Mouse (Mus musculus) limb, embryonic 15.5 days (tissue): Measurements from ENCODE around the gene 5730522E02Rik. TPM values are rescaled to one million over a fixed set of nuclear protein-coding genes. Genes with fewer than 3 reads are reported as not detected.

Source experiments
- ATAC-seq: fragments of 200-750 bp; cut with Nextera tagmentation; 2 replicates; pipeline ENCODE4 v1.8.0; 2017; ENCODE audit warnings: low read depth, moderate TSS enrichment; ENCODE audit not compliant: insufficient number of reproducible peaks, low FRiP score, low TSS enrichment
- H3K27ac ChIP-seq: fragments of 300-500 bp; sonication (generic); 2 replicates; pipeline ENCODE4 v1.5.1; 2015; ENCODE audit warnings: moderate library complexity, mild to moderate bottlenecking, inconsistent platforms
- H3K27me3 ChIP-seq: fragments of 300-500 bp; sonication (generic); 2 replicates; pipeline ENCODE4 v1.6.1; 2015; ENCODE audit warnings: inconsistent platforms
- H3K36me3 ChIP-seq: fragments of 300-500 bp; sonication (generic); 2 replicates; pipeline ENCODE4 v1.6.1; 2015; ENCODE audit warnings: inconsistent platforms
- H3K4me1 ChIP-seq: fragments of 300-500 bp; sonication (generic); 2 replicates; pipeline ENCODE4 v1.6.1; 2015; ENCODE audit warnings: inconsistent platforms
- H3K4me2 ChIP-seq: fragments of 300-500 bp; sonication (generic); 2 replicates; pipeline ENCODE4 v1.6.1; 2015; ENCODE audit warnings: mild to moderate bottlenecking, inconsistent platforms
- H3K4me3 ChIP-seq: fragments of 300-500 bp; sonication (generic); 2 replicates; pipeline ENCODE4 v1.5.1; 2015; ENCODE audit warnings: mild to moderate bottlenecking, inconsistent platforms
- H3K9ac ChIP-seq: fragments of 300-500 bp; sonication (generic); 2 replicates; pipeline ENCODE4 v1.6.1; 2015; ENCODE audit warnings: inconsistent platforms
- H3K9me3 ChIP-seq: fragments of 300-500 bp; sonication (generic); 2 replicates; pipeline ENCODE4 v1.6.1; 2016; ENCODE audit warnings: inconsistent platforms
- WGBS: fragments of 180-500 bp; shearing (Covaris S2); methylation state at CpG from one replicate; pipeline ENCODE4 v1.1.7; 2015; 5-methylcytosine and 5-hydroxymethylcytosine counted together
- polyA plus RNA-seq: library from polyadenylated mRNA; unstranded; fragments of >200 nt; fragmentation: Nextera tagmentation; extraction: Ambion mirVana; gene quantifications from 2 replicates; pipeline ENCODE4 v1.2.1, GENCODE M21; 2015

The 5730522E02Rik gene
- polyA plus RNA-seq, 1 experiment from 2014 or later = 2.2 TPM

DNA sequence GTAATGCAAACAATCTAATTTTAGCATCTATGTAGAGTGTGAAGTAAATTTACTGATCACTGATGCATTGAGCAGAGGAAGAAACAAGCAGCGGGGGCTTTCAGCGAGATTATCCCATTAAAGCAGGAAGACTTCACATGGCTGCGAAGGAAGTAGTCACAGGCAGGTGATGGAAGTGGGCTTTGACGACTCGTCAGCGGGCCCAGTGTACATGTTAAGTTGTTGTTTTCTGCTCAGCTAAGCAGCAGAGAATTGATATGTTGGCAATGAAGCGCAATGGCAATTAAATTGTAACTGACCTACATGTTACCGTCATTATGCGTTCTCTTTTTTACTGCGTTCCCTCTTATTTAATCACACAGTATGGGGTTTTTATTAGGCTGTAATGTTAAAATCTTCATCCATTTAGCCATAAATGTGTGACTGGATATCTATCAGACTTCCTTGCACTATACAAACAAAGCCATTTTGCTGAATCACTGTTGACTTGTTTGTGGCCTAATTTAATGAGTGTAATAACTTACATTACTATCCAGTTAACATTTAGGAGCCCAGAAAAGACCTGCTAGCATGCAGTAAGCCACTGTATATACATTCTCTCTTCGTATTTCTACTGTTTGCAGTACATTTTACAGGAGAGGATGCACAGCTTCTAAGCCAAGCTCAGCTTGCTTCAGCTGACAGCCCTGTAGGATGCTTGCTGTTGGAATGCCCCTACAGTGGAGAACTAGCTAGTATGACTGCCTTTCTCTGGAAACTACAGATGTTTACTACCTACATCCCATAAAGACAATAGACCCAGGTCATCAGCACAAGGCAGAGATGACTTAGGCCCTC lies 506.0 kb downstream of the 5730522E02Rik start:
- 54% methylated on average over 11 of the region's 11 CpGs for WGBS
- no peaks in the 10 kb centered on the region for H3K36me3 ChIP-seq
- H3K4me3 ChIP-seq = no peak overlapping the region
- no peak overlapping the region for H3K4me2 ChIP-seq
- no peaks in the 10 kb centered on the region for H3K9me3 ChIP-seq
- ATAC-seq = no peak
- no peak overlapping the region for H3K27ac ChIP-seq
- H3K27me3 ChIP-seq = no peaks in the 10 kb centered on the region
- H3K9ac ChIP-seq = no peak overlapping the region
- no peaks in the 10 kb centered on the region for H3K4me1 ChIP-seq

DNA sequence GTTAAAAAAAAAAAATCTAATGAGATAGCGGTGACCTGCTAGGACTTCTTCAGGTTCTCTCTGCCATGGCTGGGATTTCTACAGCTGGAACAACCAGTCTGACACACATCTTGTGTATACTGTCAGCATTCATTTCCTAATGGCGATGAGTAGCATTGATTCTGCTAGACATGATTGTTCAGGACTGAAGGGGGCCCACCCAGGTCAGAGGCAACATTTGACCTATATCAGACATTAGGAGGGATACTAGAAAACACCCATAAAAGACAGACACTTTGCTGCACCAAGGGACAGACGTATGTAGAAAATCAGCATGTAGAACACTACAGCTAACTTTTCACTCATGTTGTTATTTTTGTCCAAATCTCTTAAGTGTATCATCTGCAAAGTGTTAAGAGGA lies 507.8 kb downstream of the 5730522E02Rik start:
- H3K4me3 ChIP-seq = no peak overlapping the region
- no peak overlapping the region for H3K9ac ChIP-seq
- no peaks in the 10 kb centered on the region for H3K9me3 ChIP-seq
- WGBS = 92% methylated on average over 3 of the region's 3 CpGs
- H3K4me1 ChIP-seq = no peaks in the 10 kb centered on the region
- no peak overlapping the region for H3K4me2 ChIP-seq
- H3K27me3 ChIP-seq = no peaks in the 10 kb centered on the region
- H3K27ac ChIP-seq = no peak overlapping the region
- no peaks in the 10 kb centered on the region for H3K36me3 ChIP-seq
- no peak for ATAC-seq

DNA sequence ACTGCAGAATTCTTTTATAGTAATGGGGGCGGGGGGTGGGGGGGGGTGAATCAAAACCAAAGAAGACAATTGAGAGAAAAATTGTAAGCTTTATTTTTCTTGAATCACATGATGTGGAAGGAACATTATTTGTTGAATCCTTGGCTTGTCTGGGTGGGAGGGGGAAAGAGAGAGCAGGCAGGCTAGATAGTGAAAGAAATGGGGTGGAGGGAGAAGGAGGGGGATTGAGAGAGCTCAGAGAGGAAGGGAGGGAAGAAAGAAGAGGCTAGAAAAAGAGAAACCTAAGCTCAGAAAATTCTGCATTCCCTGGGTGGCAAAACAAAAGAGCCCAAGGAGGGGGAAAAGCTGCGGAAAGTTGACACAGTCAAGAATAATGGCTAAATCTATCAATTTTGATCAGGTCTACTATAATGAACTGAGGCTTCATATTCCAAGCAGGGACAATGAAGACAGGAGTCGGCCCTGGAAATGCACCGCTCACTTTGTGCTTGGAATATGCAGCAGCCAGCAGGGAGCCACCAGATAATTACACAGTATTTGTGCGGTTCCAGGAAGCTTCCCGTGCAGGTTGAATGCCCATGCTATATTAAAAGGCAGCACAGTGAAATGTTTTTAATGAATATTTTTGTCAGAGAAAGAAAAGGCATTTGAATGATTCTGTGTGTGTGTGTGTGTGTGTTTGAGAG lies 512.9 kb downstream of the 5730522E02Rik start:
- Histone ChIP-seq H3K4me1 (no peaks in the 10 kb centered on the region), H3K9ac (no peak overlapping the region), H3K9me3 (no peaks in the 10 kb centered on the region), H3K4me2 (no peak overlapping the region), H3K27me3 (no peaks in the 10 kb centered on the region), H3K27ac (no peak overlapping the region), H3K4me3 (no peak overlapping the region), H3K36me3 (no peaks in the 10 kb centered on the region)
- 43% methylated on average over 6 of the region's 6 CpGs for WGBS
- ATAC-seq = no peak

DNA sequence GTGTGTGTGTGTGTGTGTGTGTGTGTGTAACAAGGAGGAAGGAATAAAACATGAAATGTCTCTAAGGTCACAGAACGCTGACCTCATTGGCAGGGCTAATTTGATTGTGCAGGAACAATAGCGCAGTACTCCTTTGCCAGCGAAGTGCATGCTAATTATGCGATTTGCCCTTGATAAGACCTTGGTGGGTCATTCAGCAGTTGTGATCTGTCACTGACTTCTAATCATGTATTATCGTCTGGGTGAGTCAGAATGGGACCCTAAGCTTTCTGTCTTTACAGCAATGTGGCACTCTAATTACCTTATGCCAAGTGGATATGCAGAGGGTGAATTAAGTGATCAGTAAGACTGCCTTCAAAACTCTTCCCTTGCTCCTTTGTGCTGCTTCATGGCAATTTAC lies 514.4 kb downstream of the 5730522E02Rik start:
- no peaks in the 10 kb centered on the region for H3K27me3 ChIP-seq
- no peaks in the 10 kb centered on the region for H3K36me3 ChIP-seq
- H3K4me1 ChIP-seq = no peaks in the 10 kb centered on the region
- 84% methylated on average over 5 of the region's 5 CpGs for whole genome bisulfite sequencing
- H3K4me2 ChIP-seq = no peak overlapping the region
- no peaks in the 10 kb centered on the region for H3K9me3 ChIP-seq
- H3K4me3 ChIP-seq = no peak overlapping the region
- H3K27ac ChIP-seq = no peak overlapping the region
- no peak overlapping the region for H3K9ac ChIP-seq
- no peak for ATAC-seq

DNA sequence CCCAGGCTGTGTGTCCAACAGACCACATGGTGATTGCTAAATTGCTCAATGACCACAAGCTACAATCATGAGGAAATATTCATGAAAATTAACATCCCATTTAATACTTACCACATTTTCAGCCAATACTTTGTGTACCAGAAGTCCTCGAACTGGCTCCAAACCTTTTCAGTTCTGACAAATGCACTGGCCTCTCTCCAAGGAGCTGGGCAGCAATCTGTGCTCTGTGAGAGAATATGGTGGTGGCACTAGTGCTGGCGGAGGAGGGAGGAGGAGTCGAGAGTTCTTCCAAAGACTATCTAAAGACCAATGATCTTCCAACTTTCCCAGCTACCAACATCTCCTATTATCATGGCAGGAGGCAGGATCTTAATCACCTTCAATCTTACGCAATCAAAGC lies 525.8 kb downstream of the 5730522E02Rik start:
- Histone ChIP-seq H3K9ac (no peak overlapping the region), H3K36me3 (no peaks in the 10 kb centered on the region), H3K4me3 (no peak overlapping the region), H3K27me3 (no peaks in the 10 kb centered on the region), H3K9me3 (no peaks in the 10 kb centered on the region), H3K4me2 (no peak overlapping the region), H3K4me1 (no peaks in the 10 kb centered on the region), H3K27ac (no peak overlapping the region)
- WGBS = 91% methylated on average over 4 of the region's 4 CpGs
- no peak for ATAC-seq

DNA sequence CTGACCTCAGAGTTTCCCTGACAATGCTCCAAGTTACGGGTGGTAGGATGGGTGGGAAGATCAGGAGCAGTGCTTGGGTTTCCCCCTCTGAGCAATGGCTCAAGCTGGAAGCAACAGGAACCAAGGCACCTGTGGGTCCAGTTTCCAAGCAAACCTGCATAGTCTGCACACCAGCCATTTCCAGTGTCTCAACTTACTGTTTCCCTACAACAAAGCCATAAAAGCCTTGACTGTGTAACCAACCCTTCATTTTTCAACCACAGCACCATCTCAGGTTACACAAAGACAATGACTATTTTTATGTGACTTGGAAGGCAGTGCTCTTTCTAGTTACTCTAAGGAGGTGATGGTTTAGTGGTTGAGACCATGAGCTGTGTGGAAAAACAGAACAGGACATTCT lies 530.7 kb downstream of the 5730522E02Rik start:
- H3K4me2 ChIP-seq = no peak overlapping the region
- H3K27me3 ChIP-seq = no peaks in the 10 kb centered on the region
- no peak overlapping the region for H3K4me3 ChIP-seq
- no peak overlapping the region for H3K9ac ChIP-seq
- H3K4me1 ChIP-seq = no peaks in the 10 kb centered on the region
- H3K27ac ChIP-seq = no peak overlapping the region
- 78% methylated on average over 1 of the region's 1 CpGs for WGBS
- no peaks in the 10 kb centered on the region for H3K9me3 ChIP-seq
- ATAC-seq = no peak
- H3K36me3 ChIP-seq = no peaks in the 10 kb centered on the region

DNA sequence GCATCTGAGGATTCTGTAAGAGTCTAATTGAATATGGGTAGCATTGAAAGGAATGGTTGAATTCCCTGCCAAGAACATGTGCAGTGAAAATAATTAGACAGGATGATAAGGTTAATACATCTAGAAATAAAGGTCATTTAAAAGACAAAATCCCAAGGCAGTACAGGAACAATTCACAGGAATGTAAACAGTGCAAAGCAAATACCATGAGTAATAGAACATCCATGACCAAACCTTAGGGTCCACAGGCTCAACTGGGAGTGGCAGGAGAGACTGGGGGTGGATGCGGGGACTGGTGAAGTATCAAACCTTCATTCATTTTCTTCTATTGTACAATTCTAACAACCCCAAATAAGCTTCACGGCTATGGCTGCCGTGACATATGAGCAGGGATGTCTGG lies 536.4 kb downstream of the 5730522E02Rik start:
- Histone ChIP-seq H3K4me3 (no peak overlapping the region), H3K9ac (no peak overlapping the region), H3K4me2 (no peak overlapping the region), H3K27ac (no peak overlapping the region), H3K4me1 (no peaks in the 10 kb centered on the region), H3K27me3 (no peaks in the 10 kb centered on the region), H3K9me3 (no peaks in the 10 kb centered on the region), H3K36me3 (no peaks in the 10 kb centered on the region)
- WGBS = 75% methylated on average over 3 of the region's 3 CpGs
- ATAC-seq = no peak

DNA sequence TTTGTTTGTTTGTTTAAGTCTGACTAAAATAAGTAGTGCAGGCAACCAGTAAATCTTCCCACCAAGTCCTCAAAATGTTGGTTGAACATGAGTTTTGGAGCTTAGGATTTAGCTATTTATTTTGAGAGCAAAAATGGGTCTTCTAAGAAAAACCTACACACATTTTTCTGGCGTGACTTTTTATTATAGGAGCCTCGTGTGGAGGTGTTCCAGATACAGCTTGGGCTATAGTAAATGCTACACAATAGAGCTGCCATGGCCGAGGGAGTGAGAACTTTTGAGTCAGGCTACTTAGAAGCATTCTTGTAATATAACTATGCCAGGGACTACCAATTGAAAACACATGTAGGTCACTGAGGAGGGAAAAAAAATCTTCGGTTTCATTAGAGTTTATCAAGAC lies 540.5 kb downstream of the 5730522E02Rik start:
- H3K36me3 ChIP-seq = no peaks in the 10 kb centered on the region
- no peaks in the 10 kb centered on the region for H3K27me3 ChIP-seq
- no peaks in the 10 kb centered on the region for H3K4me1 ChIP-seq
- H3K9ac ChIP-seq = no peak overlapping the region
- no peaks in the 10 kb centered on the region for H3K9me3 ChIP-seq
- 22% methylated on average over 4 of the region's 4 CpGs for WGBS
- no peak overlapping the region for H3K27ac ChIP-seq
- H3K4me3 ChIP-seq = no peak overlapping the region
- ATAC-seq = no peak
- no peak overlapping the region for H3K4me2 ChIP-seq

DNA sequence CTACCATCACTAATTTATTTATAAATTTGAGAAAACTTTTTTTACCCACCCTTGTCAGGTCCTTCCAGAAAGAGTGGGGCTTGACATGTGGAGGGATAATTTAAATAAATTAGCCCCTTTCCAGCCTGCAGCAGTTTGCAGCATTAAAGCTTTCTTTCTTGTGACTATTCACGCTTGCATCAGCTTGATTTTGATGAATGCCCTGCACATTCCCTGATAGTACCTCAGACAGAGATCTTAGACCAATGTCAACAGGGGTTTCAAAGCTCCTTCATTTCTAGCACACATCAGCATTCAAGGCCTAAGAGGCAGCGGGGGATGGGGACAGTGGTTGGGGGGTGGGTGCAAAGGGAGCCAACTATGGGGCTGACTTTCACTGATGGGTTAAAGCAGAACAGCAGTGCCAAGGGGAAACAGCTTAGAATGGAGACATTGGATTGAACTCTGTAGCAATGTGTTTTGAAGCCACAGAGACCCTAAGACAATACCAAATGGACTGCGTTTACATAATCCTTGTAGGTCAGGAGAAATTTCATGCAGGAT lies 545.9 kb downstream of the 5730522E02Rik start:
- WGBS = 66% methylated on average over 3 of the region's 3 CpGs
- H3K27ac ChIP-seq = no peak overlapping the region
- no peak overlapping the region for H3K4me3 ChIP-seq
- no peak for ATAC-seq
- H3K9ac ChIP-seq = no peak overlapping the region
- no peaks in the 10 kb centered on the region for H3K27me3 ChIP-seq
- H3K9me3 ChIP-seq = no peaks in the 10 kb centered on the region
- H3K36me3 ChIP-seq = no peaks in the 10 kb centered on the region
- no peak overlapping the region for H3K4me2 ChIP-seq
- H3K4me1 ChIP-seq = no peaks in the 10 kb centered on the region

DNA sequence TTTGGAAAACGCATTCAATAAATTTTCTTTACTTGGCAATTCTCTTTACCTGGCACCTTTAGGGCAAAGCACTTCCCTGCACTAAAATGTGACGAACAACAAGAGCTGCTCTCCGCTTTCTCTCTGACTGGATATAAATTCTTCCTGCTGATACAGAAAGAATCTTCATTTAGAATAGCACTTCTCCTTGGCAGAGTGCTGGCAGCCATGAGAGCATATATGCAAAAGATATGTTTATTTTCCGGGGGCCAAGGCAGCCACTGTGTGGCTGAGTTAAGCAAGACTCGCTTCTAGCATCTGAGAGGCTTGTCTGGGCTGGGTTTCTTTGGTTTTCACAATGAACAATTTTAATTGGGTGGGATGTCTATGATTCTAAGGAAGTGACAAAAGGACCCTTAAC lies 564.3 kb downstream of the 5730522E02Rik start:
- Histone ChIP-seq H3K9me3 (no peaks in the 10 kb centered on the region), H3K27ac (no peak overlapping the region), H3K4me2 (no peak overlapping the region), H3K36me3 (no peaks in the 10 kb centered on the region), H3K9ac (no peak overlapping the region), H3K27me3 (no peaks in the 10 kb centered on the region), H3K4me1 (no peaks in the 10 kb centered on the region), H3K4me3 (no peak overlapping the region)
- no peak for ATAC-seq
- whole genome bisulfite sequencing = 65% methylated on average over 5 of the region's 5 CpGs

DNA sequence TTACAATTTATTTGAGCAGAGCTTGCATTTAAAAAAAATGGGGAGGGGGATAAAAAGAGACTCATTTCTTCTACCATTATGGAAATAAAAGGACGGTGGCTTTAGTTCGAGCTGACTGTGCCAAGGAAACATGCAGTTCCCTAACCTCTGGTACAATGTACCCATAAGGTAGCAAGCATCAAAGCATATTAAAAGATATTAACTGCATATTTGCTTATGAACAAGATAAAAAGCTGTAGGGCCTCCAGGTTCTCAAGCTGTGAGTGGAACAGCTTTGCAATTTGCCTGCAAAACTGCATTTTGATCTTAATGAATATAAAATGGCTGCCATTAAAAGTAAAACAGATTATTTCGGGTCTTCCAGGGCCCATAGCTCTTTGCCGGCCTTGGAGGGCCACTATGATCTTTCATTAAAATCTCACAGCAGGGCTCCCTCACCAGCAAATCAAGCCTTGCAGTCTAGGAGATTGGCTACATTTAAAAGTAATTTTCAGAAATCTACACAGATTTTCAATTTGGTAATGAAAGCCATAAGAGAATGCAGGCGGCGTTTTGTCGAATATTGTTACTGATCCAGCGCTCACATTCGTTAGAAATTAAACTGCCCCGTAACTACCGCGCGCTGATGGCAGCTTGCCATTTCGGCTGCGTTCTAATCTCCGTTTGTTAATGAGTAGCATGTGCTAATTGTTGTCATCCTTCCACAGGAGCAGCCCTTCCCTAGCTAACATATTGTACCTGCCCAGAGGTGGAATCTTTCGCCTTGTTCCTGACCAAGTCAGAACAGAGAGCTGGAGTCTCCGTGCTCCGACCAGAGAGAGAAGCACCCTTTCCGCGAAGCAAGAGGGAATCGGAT lies 565.6 kb downstream of the 5730522E02Rik start:
- 31% methylated on average over 22 of the region's 22 CpGs for WGBS
- Histone ChIP-seq H3K9me3 (no peaks in the 10 kb centered on the region), H3K9ac (no peak overlapping the region), H3K27me3 (no peaks in the 10 kb centered on the region), H3K4me1 (no peaks in the 10 kb centered on the region), H3K27ac (no peak overlapping the region), H3K4me2 (peak overlapping the region; percentile 35), H3K36me3 (no peaks in the 10 kb centered on the region), H3K4me3 (peak overlapping the region; percentile 12; the same call in 1 of the 2 replicates)
- ATAC-seq = no peak
